Mouse (Mus musculus) 416B (cell line): ENCODE results near the gene Nkapd1.

Source experiments
- DNase-seq: peaks from one replicate; pipeline ENCODE4 v3.0.0; 2011; ENCODE audit warnings: low read depth

The Nkapd1 gene

DNA sequence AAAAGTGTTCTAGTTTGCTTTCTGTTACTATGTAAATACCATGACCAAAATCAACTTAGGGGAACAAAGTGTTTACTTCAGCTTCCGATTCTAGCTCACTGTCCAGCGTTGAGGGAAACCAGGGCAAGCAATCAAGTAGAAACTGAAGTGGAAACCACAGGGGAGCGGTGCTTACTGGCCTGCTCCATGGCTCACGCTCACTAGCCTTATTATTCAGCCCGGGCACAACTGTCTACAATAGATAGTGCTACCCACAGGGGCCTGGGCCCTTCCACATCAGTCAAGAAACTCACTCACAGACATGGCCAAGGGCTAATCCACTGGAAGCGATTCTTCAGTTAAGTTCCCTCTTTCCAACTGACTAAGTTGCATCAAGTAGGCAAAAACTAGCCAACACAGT is 15.7 kb downstream of the Nkapd1 start:
- no peak for DNase-seq

DNA sequence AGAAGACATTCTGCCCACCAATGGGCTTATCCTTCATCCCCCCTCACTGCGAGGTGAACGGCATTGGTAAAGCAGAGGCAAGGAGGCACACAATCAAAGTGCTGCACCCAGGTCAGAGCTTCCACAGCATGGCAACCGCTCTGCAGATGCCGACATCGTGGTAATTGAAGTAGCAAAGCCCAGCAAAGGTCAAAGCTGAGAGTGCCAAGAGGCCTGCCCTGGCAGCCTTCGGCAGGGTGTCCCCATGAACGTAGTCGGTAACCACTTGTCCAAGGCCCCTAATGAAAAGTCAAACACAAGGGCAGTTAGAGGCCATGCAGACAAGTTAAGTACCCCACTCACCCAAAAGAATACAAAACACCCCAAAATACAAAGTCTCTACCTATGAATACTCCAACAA is 20.3 kb downstream of the Nkapd1 start:
- no peak for DNase-seq

DNA sequence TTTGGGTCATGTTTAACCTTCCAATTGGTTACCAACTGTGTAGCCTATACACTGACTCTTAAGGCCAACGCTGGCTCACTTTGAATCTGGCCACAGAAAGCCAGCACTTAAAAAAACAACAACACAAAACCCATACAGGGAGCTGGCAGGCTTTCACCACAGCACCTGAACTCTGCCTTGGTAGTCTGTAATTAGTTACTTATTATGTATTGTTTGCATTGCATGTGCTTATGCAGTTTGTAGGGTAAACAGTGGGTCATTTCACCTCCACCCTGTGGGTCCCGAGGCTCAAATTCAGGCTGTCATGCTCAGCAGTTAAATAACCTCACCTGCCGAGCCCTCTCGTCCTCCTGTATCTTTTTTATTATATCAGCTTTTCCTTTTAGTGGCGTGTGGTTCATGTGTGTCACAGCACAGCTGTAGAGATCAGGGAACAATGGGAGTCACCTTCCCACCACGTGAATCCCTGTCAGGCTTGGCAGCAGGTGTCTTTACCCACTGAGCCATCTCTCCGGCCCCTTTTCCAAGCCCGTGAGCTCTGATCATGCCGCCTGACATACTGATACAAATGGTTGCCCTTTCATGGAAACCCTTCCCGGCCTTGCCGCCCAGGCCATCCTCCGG is 22.4 kb downstream of the Nkapd1 start:
- DNase-seq, result no peak

DNA sequence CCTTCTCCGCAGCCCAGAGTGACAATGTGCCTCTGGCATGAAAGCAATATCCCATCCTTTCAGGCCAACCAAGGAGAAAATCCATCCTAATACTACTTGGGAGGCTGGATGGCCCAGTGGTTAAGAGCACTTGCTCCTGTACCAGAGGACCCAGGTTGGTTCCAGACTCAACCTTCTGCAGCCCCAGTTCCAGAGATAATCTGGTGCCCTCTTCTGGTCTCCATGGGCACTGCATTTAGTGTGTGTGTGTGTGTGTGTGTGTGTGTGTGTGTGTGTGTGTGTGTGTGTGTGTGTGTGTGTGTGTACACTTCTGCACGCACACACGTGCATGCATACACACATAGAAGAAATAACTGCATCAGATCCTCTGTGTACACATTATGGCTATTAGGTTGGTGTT is 23.7 kb downstream of the Nkapd1 start:
- peak; percentile 72 for DNase-seq

DNA sequence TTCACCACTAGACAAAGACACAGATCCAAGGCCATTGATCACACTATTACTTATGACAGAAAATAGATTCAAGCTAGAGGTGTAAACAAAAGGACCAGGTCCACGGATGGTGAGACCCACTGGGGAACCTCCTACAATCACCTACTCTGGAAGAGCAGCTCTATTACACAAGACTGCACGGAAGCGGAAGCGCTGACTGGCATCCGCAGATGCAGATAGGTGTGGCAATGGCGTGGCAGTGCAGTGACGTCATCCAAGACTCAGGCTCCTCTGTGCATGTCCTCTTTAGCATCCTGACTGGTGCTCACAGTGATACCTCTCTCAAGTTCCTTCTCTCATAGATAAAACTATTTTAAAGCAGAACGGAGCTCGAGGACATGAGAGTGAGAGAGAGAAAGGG is 24.3 kb downstream of the Nkapd1 start:
- DNase-seq, result no peak

DNA sequence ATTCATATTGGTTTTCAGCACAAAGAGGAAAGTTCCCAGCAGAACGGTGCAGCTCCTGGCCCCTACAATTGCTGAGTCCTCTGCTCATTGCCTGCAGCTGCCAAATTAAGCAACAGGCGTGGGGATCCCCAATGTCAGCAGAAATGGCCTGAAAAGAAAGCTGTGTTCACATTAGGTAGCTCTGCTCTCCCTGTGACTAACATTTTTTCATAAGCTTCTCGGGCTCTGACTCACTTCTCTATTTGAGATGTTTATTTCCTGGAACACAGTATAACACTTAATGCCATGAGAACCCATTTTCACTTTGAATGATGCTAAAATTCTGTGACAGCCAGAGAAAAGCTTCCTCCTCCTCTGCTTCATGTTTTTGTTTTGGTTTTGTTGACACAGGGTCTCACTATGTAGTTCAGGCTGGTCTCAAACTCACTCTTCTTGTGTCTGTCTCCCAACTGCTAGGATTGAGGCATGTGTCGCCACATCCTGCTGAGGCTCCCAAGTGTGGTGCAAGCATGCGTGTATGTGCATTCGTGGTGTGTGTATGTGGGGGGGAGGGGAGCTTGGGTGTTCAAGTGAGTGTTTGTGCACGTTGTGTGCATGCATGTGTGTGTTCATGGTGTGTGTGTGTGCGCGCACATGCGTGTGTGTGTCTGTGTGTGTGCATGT is 26.3 kb downstream of the Nkapd1 start:
- DNase-seq, result peak; percentile 81

DNA sequence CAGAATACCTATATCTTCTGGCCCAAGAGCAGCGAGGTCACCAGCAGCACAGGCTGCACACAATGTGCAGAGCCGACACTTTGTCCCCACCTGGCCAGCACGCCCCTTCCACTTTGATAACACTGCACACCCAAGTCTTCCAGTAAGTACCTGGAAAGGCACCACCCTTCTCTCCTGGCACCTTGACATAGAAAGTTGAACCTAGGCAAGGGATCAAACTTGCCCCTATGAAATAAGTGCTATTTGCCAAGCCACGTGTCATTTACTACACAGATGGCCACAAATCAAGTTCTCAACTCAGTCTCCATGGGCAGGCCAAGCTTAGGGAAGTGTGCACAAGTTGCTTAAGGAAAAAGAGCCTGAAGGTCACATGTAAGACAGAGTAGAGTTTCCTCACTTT is 30.3 kb downstream of the Nkapd1 start:
- no peak for DNase-seq

DNA sequence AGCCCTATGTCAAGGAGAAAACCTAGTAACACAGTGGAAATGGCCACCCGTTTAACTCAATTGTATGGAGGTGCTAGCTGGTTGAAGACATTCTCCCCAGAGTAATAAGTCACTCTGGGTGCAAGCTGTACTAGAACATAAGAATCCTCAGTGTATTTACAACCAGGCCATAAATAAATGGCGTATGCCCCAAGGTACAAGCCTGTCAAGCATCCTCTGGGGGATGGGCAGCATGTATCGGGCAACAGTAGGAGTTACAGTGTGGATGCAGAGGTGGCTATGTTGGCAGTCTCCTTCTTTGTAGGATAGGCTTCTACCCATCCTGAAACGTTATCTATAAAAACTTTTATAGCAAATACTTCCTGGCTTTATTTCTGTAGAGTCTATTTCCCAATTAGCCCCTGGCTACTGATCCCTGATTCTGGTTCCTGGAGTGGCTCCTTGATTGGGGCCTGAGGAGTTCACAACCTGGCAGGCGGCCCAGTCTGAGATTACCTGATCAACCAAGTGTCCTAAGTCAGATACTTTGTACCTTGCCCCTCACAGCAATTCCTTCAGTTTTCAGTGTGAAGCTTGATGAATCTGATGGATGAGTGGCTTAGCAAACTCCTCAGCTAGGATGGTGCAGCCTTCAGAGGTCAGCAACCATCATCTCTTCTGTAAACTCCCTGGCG is 32.0 kb downstream of the Nkapd1 start:
- no peak for DNase-seq

DNA sequence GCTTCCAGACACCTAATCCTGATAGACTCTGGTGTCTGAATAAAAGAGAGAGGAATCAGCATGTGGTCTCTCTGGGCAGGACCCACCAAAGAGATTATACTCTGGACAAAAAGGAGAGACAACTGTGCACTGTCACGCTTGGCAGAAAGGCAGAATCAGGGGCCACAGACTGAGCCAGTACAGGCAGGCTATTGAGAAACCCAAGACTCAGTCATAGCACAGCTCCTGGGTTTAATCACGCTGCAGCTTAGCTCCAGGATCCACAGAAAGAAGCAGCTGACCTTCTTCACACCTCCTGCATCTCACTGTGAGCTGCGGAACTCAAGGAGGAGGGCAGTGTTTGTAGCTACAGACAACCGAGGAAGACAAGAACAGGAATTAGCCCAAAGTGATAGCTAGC is 36.9 kb downstream of the Nkapd1 start:
- no peak for DNase-seq

DNA sequence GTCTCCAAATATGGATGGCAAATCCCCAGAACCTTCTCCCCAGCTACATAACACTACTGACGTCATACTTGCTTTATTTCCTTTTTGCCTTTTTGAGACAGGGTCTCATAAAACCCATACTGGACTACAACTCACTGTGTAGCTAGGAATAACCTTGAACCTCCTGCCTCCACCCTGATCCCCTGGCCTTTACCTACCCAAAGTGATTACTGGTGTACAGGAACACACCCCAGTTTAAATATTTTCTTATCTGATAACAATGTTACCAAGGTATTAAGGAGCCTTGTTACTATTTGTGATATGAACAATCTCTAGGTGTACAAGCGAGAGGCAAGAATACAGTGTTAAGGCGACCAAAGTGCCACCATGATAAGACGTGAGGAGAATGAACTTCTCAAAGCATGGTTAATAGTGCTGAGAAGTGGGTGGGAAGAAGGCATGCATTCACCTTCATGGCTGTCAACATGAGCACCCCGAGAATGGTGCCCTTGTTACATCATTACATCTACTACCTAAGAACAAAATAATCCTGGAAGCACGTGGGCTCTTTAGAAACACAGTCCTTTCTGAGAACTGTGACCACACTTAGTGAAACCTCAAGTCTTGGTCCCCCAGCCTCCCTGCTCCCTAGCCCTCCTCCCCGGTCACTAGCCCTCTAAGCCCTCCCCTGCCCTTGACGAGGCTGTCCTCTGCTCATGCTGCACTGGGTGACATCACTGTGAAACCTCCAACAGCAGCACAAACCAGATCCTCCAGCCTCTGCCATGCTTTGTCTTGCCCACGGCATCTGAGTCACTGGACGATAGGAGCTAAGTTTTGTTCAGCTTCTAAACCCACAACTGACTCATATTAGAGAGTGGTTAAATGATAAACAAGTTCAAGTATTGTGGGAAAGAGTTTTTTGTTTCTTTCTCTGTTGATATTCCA is 47.4 kb downstream of the Nkapd1 start:
- DNase-seq, result peak; percentile 73

DNA sequence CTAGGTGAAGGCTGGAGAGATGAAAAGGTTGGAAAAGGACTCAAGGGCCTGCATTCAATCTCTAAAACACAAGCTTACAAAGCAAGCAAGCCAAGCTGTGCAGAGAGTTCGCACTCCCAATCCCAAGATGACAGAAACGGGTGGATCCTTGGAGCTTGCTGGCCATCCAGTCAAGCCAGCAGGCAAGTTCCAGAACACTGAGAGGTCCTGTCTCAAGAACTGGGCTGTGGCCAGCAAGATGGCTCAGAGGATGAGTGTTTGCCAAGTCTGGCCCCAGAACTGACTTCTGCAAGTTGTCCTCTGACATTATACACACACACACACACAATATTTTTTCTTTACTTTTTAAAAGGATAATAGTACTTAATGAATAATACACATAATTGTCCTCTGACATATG is 49.4 kb downstream of the Nkapd1 start:
- no peak for DNase-seq

DNA sequence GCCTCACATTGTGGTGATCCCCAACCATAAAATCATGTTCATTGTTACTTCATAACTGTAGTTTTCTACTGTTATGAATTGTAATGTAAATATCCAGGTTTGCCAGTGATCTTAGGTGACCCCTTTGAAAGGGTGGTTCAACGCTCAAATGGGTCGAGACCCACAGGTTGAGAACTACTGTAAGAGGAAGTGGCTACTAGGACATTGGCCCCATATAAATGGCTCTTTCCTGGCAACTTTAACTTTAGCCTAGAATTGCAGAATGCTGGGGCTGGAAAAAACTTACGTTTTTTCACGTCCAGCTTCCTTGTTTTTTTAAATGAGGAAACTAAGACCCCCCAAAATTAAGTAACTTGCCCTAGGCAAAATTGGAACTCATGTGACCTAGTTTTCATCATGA is 49.9 kb downstream of the Nkapd1 start:
- no peak for DNase-seq

DNA sequence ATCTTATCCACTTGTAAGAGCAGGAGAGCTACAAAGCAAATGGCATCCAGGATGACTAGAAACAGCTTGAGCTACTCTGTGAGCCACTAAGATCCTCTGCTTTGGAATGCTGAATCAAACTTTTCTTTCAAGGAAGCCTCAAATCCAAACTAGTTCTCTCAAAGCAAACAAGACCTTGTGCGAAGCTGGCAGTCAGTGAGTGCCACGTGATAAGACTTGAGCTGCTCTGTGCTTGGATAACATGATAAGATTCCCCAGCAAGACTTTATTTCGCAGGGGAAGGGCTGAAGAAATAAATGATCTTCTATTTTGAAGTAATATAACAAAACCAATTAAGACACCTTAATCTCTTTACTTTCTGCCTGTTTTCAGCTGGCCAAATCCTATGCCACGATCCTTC is 51.3 kb downstream of the Nkapd1 start:
- DNase-seq, result no peak

DNA sequence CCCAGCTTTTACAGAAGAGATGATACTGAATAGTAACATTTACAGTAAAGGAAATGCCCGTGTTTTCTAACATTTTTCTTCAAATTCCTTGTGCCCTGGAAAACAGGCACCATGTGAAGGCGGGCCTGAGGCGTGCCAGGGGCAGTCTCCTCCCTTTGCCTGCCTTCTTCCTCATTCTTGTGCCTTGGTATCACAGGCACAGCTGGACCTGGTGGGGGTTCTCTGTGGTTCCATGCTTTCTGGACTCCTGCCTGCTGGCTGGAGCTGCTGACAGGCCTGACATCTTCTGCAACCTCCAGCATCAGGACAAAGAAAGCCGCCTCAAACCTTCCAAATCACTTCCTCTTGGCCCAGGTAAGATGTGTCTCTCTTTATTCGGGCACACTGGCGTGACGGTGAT is 52.1 kb downstream of the Nkapd1 start:
- no peak for DNase-seq

DNA sequence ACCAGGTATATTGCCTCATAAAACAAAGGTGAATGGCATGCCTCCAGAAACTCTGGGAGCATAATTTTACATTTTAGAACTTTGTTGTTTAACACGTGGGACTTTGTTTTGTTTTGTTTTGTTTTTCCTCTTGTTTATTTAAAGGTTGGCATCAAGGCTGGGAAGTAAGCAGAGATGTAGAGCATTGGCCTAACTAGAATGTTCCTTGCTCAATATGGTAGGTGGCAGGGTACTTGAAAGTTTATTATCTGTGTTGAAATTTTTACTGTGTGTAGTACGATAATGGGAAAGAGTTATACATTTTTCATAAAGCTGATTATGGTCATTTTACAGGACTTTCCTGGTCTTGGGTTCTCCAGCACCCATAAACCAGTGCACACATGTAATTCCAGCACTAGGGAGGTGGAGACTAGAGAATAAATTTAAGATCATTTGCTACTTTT is 55.3 kb downstream of the Nkapd1 start:
- no peak for DNase-seq

DNA sequence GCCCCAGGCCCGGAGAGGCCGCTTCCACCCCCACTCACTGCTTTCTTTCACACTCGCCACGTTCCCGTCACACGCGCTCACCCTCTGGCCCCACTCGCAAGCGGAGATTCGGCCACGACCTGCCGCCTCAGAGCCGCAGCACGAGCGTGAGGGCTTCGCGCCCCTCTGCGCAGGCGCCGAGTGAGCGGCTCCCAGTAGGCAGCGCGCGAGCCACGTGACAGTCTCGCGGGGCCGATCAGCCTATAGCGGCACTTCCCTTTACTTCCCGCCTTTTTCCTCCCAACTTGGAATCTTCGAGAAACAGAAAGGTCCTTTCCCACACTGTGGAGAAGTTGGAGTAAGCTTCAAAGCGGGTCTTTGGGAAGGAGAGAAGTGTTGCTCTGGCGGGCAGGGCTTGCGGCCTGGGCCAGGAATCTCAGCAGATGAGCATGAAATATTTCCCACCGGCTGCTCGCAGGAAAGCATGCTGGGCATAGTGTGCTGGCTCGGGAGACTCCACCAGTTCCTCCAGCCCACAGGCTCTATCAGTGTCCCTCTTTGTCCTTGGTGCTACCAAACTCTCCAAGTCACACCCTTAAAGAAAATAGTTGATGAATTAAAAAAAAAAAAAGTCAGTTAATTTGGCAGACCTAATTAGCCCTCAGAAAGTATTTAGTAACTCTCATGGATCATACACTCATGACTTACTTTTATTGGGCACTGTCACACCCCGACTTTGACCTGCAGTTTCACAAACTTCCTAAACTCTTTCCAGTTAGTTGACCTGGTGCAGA is 55.9 kb downstream of the Nkapd1 start, which contains the start of gene Tex12:
Tex12 (minus strand) TSS at position 181 of the 773 bp plus-strand sequence.
- DNase-seq, result no peak
